15 mouse cellular contexts compared by ENCODE assay signal in the genomic region with DNA sequence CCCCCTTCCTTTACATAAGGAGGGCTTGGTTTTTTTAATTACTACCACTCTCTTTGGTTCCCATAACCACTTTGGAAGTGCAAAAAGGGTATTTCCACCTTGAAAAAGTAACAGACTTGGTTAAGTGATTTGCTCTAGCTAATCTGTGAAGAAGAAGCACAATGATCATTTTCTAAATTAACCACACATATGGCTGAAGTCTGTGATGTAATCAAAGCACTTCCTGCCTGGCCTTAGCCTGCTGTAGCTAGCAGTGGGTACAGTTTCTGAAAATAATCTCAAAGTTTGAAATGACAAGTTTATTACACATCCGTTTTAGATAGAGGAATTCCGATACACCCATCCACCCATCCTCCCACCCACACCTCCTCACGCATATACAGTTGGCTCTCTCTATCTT.
"Had no signal": no experiment of that assay in that cellular context is flagged by ENCODE, and none has a peak within 500 bp of the region (broad histone marks: within the 10 kb centered on the region; RNA-seq: fewer than 3 reads in every experiment).

No protein-coding gene starts in this region.

- DNase-seq: liver, postnatal 0 days; lung, adult 2 months; lung, postnatal 14 days; lung, postnatal 4 days; midbrain, embryonic 14.5 days; retina, postnatal 1 day; right cerebral cortex, adult 18-20 months; right cerebral cortex, postnatal 25 days; right cerebral cortex, postnatal 4 days; spleen, adult 18-20 months; thymus, adult 18-20 months; thymus, postnatal 25 days; thymus, postnatal 4 days had no signal

- ATAC-seq: liver, postnatal 0 days; lung, postnatal 0 days; midbrain, embryonic 16.5 days had no signal
